Mouse (Mus musculus): Measurements from ENCODE around the gene Ugt2a1. TPM values are rescaled to one million over a fixed set of nuclear protein-coding genes. Genes with fewer than 3 reads are reported as not detected.
"Not testable (repeated sequence)": the region's sequence is repeated elsewhere in the genome, so short reads cannot be mapped to it uniquely, and the experiment has no call there.

Ugt2a1 gene
- total and polyA plus RNA-seq, 3 experiments: not detected

GRCm38 (mm10) chr5:87535994-87536644, 45.4 kb upstream of the Ugt2a1 start:
- Histone ChIP-seq H3K27ac (ENCODE audit: insufficient read depth, low read depth) (no peak overlapping the region), H3K4me1 (ENCODE audit: control insufficient read depth in 1 of 2, insufficient read depth in 2 of 2) (no peaks in the 10 kb centered on the region), H3K79me2 (replicated peaks; ENCODE audit: control insufficient read depth, extremely low read depth, insufficient read depth, poor library complexity, severe bottlenecking) (no peaks in the 10 kb centered on the region), H3K4me3 (replicated peaks in 1 of 3; ENCODE audit: low read depth in 2 of 3, low read length in 2 of 3, poor library complexity in 1 of 3) (no peak overlapping the region), H3K9me3 (replicated peaks; ENCODE audit: low read length) (no peaks in the 10 kb centered on the region), H3K27me3 (replicated peaks) (no peaks in the 10 kb centered on the region), H3K4me2 (ENCODE audit: insufficient read depth, low read depth, poor library complexity, severe bottlenecking) (no peak overlapping the region), H3K36me3 (replicated peaks in 1 of 2; ENCODE audit: control insufficient read depth in 1 of 2, insufficient read depth in 1 of 2, low read length in 1 of 2) (no peaks in the 10 kb centered on the region), H3K9ac (ENCODE audit: insufficient read depth, low read depth) (no peak overlapping the region)
- in situ Hi-C loops (cut with MboI; ENCODE audit: low pct_ligation_motif_present, low pct_unique_long_range_greater_than_20kb, low sequenced_read_pairs) (no loop called here), dilution Hi-C loops (cut with MboI; ENCODE audit: extremely low pct_ligation_motif_present, extremely low pct_unique_long_range_greater_than_20kb, low sequenced_read_pairs) (no loop called here)
- no peak for DNase-seq (ENCODE audit: extremely low read depth)
- TF ChIP-seq USF1 (IDR thresholded peaks at IDR 0.05; ENCODE audit: low read depth, low read length): no peak
- no peak for TF ChIP-seq MXI1 (IDR thresholded peaks at IDR 0.05; ENCODE audit: low read depth, low read length)
- TF ChIP-seq GABPA (IDR thresholded peaks at IDR 0.05; ENCODE audit: insufficient replicate concordance, low read depth, low read length): no peak
- TF ChIP-seq ZMIZ1 (IDR thresholded peaks at IDR 0.05; ENCODE audit: low read depth, low read length): no peak
- TF ChIP-seq MAZ (IDR thresholded peaks at IDR 0.05; ENCODE audit: low read depth, low read length): no peak
- TF ChIP-seq POLR2AphosphoS2 (IDR thresholded peaks at IDR 0.05; ENCODE audit: low read depth, low read length): no peak
- no peak for TF ChIP-seq MEF2A (IDR thresholded peaks at IDR 0.05; ENCODE audit: borderline replicate concordance, low read depth, low read length)
- no peak for TF ChIP-seq PAX5 (IDR thresholded peaks at IDR 0.05; ENCODE audit: low read length)

GRCm38 (mm10) chr5:87532288-87532687, 41.6 kb upstream of the Ugt2a1 start:
- no peak overlapping the region for H3K4me2 ChIP-seq (ENCODE audit: insufficient read depth, low read depth, poor library complexity, severe bottlenecking)
- in situ Hi-C loops (cut with MboI; ENCODE audit: low pct_ligation_motif_present, low pct_unique_long_range_greater_than_20kb, low sequenced_read_pairs): no loop called here
- no peaks in the 10 kb centered on the region for H3K4me1 ChIP-seq (ENCODE audit: control insufficient read depth in 1 of 2, insufficient read depth in 2 of 2)
- H3K27me3 ChIP-seq (replicated peaks): no peaks in the 10 kb centered on the region
- no peak for DNase-seq (ENCODE audit: extremely low read depth)
- TF ChIP-seq NRF1 (IDR thresholded peaks at IDR 0.05; ENCODE audit: low read depth, low read length): no peak
- no peak overlapping the region for H3K9ac ChIP-seq (ENCODE audit: insufficient read depth, low read depth)
- no peaks in the 10 kb centered on the region for H3K79me2 ChIP-seq (replicated peaks; ENCODE audit: control insufficient read depth, extremely low read depth, insufficient read depth, poor library complexity, severe bottlenecking)
- no peak overlapping the region for H3K27ac ChIP-seq (ENCODE audit: insufficient read depth, low read depth)
- H3K4me3 ChIP-seq (replicated peaks in 1 of 3; ENCODE audit: low read depth in 2 of 3, low read length in 2 of 3, poor library complexity in 1 of 3): no peak overlapping the region
- no peaks in the 10 kb centered on the region for H3K36me3 ChIP-seq (replicated peaks in 1 of 2; ENCODE audit: control insufficient read depth in 1 of 2, insufficient read depth in 1 of 2, low read length in 1 of 2)
- dilution Hi-C loops (cut with MboI; ENCODE audit: extremely low pct_ligation_motif_present, extremely low pct_unique_long_range_greater_than_20kb, low sequenced_read_pairs): no loop called here
- no peaks in the 10 kb centered on the region for H3K9me3 ChIP-seq (replicated peaks; ENCODE audit: low read length)

GRCm38 (mm10) chr5:87523561-87523960, 32.9 kb upstream of the Ugt2a1 start:
- DNase-seq (ENCODE audit: extremely low read depth); in situ Hi-C loops (cut with MboI; ENCODE audit: low pct_ligation_motif_present, low pct_unique_long_range_greater_than_20kb, low sequenced_read_pairs); H3K9ac ChIP-seq (ENCODE audit: insufficient read depth, low read depth); H3K27ac ChIP-seq (ENCODE audit: insufficient read depth, low read depth); H3K4me2 ChIP-seq (ENCODE audit: insufficient read depth, low read depth, poor library complexity, severe bottlenecking); H3K27me3 ChIP-seq (replicated peaks); H3K79me2 ChIP-seq (replicated peaks; ENCODE audit: control insufficient read depth, extremely low read depth, insufficient read depth, poor library complexity, severe bottlenecking); H3K4me1 ChIP-seq (ENCODE audit: control insufficient read depth in 1 of 2, insufficient read depth in 2 of 2); H3K36me3 ChIP-seq (replicated peaks in 1 of 2; ENCODE audit: control insufficient read depth in 1 of 2, insufficient read depth in 1 of 2, low read length in 1 of 2); dilution Hi-C loops (cut with MboI; ENCODE audit: extremely low pct_ligation_motif_present, extremely low pct_unique_long_range_greater_than_20kb, low sequenced_read_pairs); H3K4me3 ChIP-seq (replicated peaks in 1 of 3; ENCODE audit: low read depth in 2 of 3, low read length in 2 of 3, poor library complexity in 1 of 3); H3K9me3 ChIP-seq (replicated peaks; ENCODE audit: low read length): not testable (repeated sequence)

All from CH12.LX (cell line).